Mouse (Mus musculus): ENCODE data around the gene Glipr2.

DNA sequence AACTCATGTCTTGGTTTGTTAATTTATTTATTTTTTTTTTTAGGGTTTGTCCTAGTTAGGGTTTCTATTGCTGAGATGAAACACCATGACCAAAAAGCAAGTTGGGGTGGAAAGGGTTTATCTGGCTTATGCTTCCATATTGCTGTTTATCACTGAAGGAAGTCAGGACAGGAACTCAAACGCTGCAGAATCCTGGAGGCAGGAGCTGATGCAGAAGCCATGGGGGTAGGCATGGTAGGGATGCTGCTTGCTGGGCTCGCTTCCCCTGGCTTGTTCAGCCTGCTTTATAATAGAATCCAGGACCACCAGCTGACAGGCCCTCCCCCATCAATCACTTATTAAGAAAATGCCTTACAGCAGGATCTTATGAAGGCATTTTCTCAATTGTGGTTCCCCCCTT, 53.7 kb downstream of the Glipr2 start:
- TF ChIP-seq POLR2A (IDR thresholded peaks at IDR 0.05; ENCODE audit: low read depth, low read length) (no peak), CTCF (IDR thresholded peaks at IDR 0.05; ENCODE audit: extremely low read depth, insufficient read length, insufficient replicate concordance, low read depth, low read length) (no peak)

All from small intestine, adult 2 months (tissue).